Mouse (Mus musculus) forebrain, embryonic 14.5 days (tissue): ENCODE data around the gene Cyp1a2. TPM values are rescaled to one million over a fixed set of nuclear protein-coding genes. Genes with fewer than 3 reads are reported as not detected.

ENCODE experiments used
- ATAC-seq: fragments of 200-750 bp; cut with Nextera tagmentation; 2 replicates; pipeline ENCODE4 v1.8.0; 2017; ENCODE audit warnings: mild to moderate bottlenecking, moderate library complexity
- DNase-seq: peaks from one replicate; pipeline ENCODE4 v3.0.0-alpha.2; 2015; ENCODE audit warnings: low spot score
- H3K27ac ChIP-seq: fragments of 300-500 bp; sonication (generic); 2 replicates; pipeline ENCODE4 v1.5.1; 2014; ENCODE audit warnings: low read depth, mild to moderate bottlenecking, control low read depth, low read length, moderate library complexity
- H3K27me3 ChIP-seq: fragments of 300-500 bp; sonication (generic); replicated peaks from 2 replicates; pipeline ENCODE4 v1.6.1; 2014; ENCODE audit warnings: low read length, control low read depth, mixed read lengths; ENCODE audit not compliant: control insufficient read depth, insufficient read depth
- H3K36me3 ChIP-seq: fragments of 300-500 bp; sonication (generic); 2 replicates; pipeline ENCODE4 v1.6.1; 2014; ENCODE audit warnings: low read length, control low read depth; ENCODE audit not compliant: control insufficient read depth, insufficient read depth
- H3K4me1 ChIP-seq: fragments of 300-500 bp; sonication (generic); 2 replicates; pipeline ENCODE4 v1.6.1; 2014; ENCODE audit warnings: antibody characterized with exemption, low read length, control low read depth; ENCODE audit not compliant: control insufficient read depth, insufficient read depth
- H3K4me2 ChIP-seq: fragments of 300-500 bp; sonication (generic); 2 replicates; pipeline ENCODE4 v1.6.1; 2014; ENCODE audit warnings: mild to moderate bottlenecking, control low read depth, low read length
- H3K4me3 ChIP-seq: fragments of 300-500 bp; sonication (generic); 2 replicates; pipeline ENCODE4 v1.5.1; 2014; ENCODE audit warnings: low read depth, low read length, control low read depth
- H3K9ac ChIP-seq: fragments of 300-500 bp; sonication (generic); 2 replicates; pipeline ENCODE4 v1.6.1; 2014; ENCODE audit warnings: mild to moderate bottlenecking, low read length, control low read depth, moderate library complexity
- H3K9me3 ChIP-seq: fragments of 300-500 bp; sonication (generic); replicated peaks from 2 replicates; pipeline ENCODE4 v1.6.1; 2016; ENCODE audit warnings: low read length, control low read depth, mixed read lengths; ENCODE audit not compliant: control insufficient read depth
- WGBS: fragments of 180-500 bp; shearing (Covaris S2); extraction: QIAGEN DNeasy Blood & Tissue Kit; methylation state at CpG from one replicate; pipeline ENCODE4 v1.1.7; 2014; 5-methylcytosine and 5-hydroxymethylcytosine counted together
- polyA plus RNA-seq: library from polyadenylated mRNA; unstranded; fragments of >200 nt; fragmentation: Nextera tagmentation; extraction: Ambion mirVana; gene quantifications from 2 replicates; pipeline ENCODE4 v1.2.1, GENCODE M21; 2014

Cyp1a2 gene
- polyA plus RNA-seq, 1 experiment from 2014 or later, result not detected

DNA sequence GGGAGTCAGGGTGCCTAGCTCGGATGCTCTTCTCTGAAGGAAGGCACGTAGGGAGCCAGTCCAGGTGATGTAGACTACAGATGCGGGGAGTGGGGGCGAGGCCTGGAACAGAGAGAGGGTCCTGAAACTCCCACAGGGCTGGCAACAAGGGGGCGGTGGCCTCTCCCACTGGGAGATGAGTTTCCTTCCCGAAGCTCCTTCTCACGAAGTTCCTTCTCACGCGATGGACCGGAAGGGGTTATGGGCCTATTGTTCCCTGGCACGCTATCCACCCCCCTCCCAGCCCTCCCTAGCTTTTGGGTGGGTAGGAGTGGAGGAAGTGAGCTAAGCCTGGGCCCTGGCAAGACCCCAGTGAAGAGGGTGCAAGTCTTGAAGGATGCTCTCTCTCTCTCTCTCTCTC is 15.7 kb downstream of the Cyp1a2 start:
- H3K27ac ChIP-seq, result no peak overlapping the region
- H3K4me1 ChIP-seq, result no peaks in the 10 kb centered on the region
- H3K27me3 ChIP-seq, result no peaks in the 10 kb centered on the region
- H3K9ac ChIP-seq, result no peak overlapping the region
- H3K9me3 ChIP-seq, result no peaks in the 10 kb centered on the region
- H3K4me2 ChIP-seq, result no peak overlapping the region
- 61% methylated on average over 11 of the region's 11 CpGs for WGBS
- H3K36me3 ChIP-seq, result no peaks in the 10 kb centered on the region
- ATAC-seq (no peak), DNase-seq (no peak)
- H3K4me3 ChIP-seq, result no peak overlapping the region

DNA sequence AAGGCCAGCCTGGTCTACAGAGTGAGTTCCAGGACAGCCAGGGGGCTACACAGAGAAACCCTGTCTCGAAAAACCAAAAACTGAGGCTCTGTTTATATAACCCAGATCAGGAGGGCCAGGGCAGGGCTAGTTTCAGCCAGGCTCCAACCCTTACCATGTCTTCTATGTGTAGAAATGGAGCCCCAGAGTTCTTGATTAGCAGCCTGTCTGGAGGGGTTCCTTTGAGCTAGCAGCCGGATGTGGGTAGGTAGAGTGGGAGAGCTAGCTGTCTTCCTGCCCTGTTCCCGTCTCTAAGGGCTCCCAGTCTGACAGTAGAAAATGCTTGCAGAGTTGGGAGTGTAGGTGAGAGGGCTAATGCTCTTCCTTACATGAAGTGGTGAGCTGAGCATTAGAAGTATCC is 16.4 kb downstream of the Cyp1a2 start:
- no peak for ATAC-seq
- Histone ChIP-seq H3K9ac (no peak overlapping the region), H3K27ac (no peak overlapping the region), H3K36me3 (no peaks in the 10 kb centered on the region), H3K4me1 (no peaks in the 10 kb centered on the region), H3K4me2 (no peak overlapping the region), H3K9me3 (no peaks in the 10 kb centered on the region), H3K4me3 (no peak overlapping the region), H3K27me3 (no peaks in the 10 kb centered on the region)
- WGBS, result 76% methylated on average over 3 of the region's 3 CpGs
- DNase-seq, result no peak

DNA sequence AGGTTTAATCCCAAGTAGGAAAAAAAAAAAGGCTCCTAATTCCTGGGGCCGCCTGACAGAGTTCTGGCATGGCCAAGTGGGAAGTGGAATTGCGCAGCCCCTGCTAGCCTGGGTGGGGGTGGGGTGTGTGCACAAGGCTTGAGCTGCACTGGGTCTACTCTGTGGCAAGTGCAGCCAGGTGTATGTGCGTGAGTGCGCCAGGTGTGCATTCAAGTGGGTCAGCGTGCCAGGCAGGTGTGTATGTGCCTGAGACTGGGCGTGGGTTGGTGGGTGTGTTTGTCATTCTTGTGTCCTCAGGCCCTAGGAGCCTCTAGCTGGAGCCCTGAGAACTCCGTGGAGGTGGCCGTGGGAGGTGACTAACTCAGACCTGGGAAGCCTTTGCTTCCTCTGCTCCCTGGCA is 17.0 kb downstream of the Cyp1a2 start:
- ATAC-seq (no peak), DNase-seq (no peak)
- WGBS, result 83% methylated on average over 8 of the region's 8 CpGs
- Histone ChIP-seq H3K9me3 (no peaks in the 10 kb centered on the region), H3K4me1 (no peaks in the 10 kb centered on the region), H3K27ac (no peak overlapping the region), H3K4me3 (no peak overlapping the region), H3K27me3 (no peaks in the 10 kb centered on the region), H3K9ac (no peak overlapping the region), H3K4me2 (no peak overlapping the region), H3K36me3 (no peaks in the 10 kb centered on the region)

DNA sequence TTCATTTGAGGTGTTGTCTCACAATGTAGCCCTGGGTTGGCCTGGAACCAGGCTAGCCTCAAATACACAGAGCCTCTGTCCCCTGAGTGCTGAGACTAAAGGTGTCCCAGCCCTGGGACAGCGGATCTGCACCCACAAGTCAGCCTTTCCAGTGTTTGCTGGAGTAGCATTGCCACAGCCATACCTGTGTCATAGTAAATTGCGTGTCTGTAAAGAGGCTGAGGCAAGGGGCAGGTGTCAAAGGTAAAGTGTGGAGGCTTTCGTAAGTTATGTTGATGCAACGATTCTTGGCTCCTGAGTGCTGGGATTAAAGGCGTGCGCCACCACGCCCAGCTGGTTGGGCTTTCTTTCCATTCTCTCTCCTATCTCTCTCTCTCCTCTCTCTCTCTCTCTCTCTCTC is 18.9 kb downstream of the Cyp1a2 start:
- 65% methylated on average over 7 of the region's 7 CpGs for WGBS
- Histone ChIP-seq H3K4me2 (no peak overlapping the region), H3K36me3 (no peaks in the 10 kb centered on the region), H3K9me3 (no peaks in the 10 kb centered on the region), H3K9ac (no peak overlapping the region), H3K4me3 (no peak overlapping the region), H3K27me3 (no peaks in the 10 kb centered on the region), H3K4me1 (no peaks in the 10 kb centered on the region), H3K27ac (no peak overlapping the region)
- DNase-seq (no peak), ATAC-seq (no peak)

DNA sequence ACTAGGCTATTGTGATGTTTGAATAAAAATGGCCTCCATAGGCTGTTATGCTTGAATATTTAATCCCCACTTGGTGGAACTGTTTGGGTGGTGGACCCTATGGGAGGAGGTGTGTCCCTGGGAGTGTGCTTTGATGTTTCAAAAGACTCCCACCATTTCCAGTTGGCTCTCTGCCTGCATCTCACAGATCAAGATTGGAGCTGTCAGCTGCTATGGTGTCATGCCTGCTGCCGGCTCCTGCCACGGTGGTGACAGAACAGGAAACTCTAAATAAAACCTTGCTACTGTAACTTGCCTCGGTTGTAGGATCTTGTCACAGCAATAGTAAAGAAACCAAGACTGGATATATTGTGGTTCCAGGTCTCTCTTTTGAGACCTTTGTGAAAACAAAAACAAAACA is 22.0 kb downstream of the Cyp1a2 start:
- DNase-seq (peak; percentile 59), ATAC-seq (0 out of 2 replicates have a peak, but pooled peaks have one; percentile 44)
- WGBS, result 43% methylated on average over 3 of the region's 3 CpGs
- Histone ChIP-seq H3K27ac (no peak overlapping the region), H3K27me3 (no peaks in the 10 kb centered on the region), H3K9ac (no peak overlapping the region), H3K4me1 (no peaks in the 10 kb centered on the region), H3K4me2 (no peak overlapping the region), H3K9me3 (no peaks in the 10 kb centered on the region), H3K36me3 (no peaks in the 10 kb centered on the region), H3K4me3 (no peak overlapping the region)

DNA sequence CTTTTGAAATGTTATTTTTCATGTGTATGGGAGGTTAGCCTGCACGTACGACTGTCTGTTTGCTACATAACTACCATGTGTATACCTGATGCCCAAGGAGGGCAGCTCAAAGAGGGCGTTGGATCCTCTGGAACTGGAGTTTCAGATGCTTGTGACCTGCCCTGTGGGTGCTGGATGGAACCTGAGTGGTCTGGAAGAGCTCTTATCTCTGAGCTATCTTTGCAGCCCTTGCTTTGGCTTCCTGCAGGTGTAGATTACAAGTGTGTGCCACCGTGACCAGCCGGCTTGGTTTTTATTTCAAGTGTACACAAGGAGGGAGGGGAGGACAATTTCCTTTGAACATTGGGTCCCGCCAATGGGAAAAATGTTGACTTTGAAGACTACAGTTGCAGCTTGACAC is 23.0 kb downstream of the Cyp1a2 start:
- Histone ChIP-seq H3K27me3 (no peaks in the 10 kb centered on the region), H3K9me3 (no peaks in the 10 kb centered on the region), H3K27ac (no peak overlapping the region), H3K4me3 (no peak overlapping the region), H3K9ac (no peak overlapping the region), H3K36me3 (no peaks in the 10 kb centered on the region), H3K4me1 (no peaks in the 10 kb centered on the region), H3K4me2 (no peak overlapping the region)
- ATAC-seq, result no peak
- WGBS, result 87% methylated on average over 6 of the region's 6 CpGs
- no peak for DNase-seq

DNA sequence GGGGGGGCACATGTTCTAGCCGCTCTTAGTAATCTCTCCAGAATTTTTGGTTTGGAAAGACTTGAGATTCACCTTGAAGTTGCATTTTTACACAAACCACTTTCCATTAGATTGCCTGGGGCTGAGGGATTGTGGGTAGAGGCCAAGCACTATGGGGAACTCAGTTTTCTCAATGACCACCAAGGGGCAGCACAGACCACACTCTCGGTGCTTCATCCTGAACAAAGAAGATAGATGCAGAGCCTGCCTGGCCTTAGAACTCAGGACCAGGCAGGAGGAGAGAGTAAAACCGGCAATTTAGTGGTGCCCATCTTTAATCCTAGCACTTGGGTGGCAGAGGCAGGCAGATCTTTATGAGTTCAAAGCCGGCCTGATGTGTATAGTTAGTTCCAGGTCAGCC is 23.7 kb downstream of the Cyp1a2 start:
- no peaks in the 10 kb centered on the region for H3K36me3 ChIP-seq
- H3K4me1 ChIP-seq, result no peaks in the 10 kb centered on the region
- no peak overlapping the region for H3K27ac ChIP-seq
- ATAC-seq (peak; percentile 63; the same call in 1 of the 2 replicates), DNase-seq (peak; percentile 82)
- 26% methylated on average over 4 of the region's 4 CpGs for WGBS
- no peak overlapping the region for H3K4me3 ChIP-seq
- no peaks in the 10 kb centered on the region for H3K9me3 ChIP-seq
- H3K4me2 ChIP-seq, result no peak overlapping the region
- no peaks in the 10 kb centered on the region for H3K27me3 ChIP-seq
- no peak overlapping the region for H3K9ac ChIP-seq

DNA sequence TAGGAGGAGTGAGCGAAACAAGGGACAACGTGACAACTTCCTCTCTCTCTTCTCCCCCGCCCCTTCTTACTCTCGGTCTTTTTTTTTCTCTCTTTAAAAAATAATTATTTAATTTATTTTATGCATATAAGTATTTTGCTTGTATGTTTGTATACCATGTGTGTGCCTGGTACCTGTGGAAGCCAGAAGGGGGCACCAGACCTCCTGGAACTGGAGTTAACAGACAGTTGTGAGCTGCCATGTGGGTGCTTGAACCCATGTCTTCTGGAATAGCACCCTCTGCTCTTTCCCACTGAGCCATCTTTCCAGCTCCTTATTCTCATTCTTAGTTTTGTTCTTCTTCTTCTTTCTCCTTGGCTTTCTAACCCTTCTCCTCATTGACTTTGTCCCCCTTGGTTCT is 24.5 kb downstream of the Cyp1a2 start:
- no peaks in the 10 kb centered on the region for H3K4me1 ChIP-seq
- ATAC-seq, result no peak
- H3K27me3 ChIP-seq, result no peaks in the 10 kb centered on the region
- no peak overlapping the region for H3K4me3 ChIP-seq
- no peaks in the 10 kb centered on the region for H3K36me3 ChIP-seq
- H3K27ac ChIP-seq, result no peak overlapping the region
- H3K9me3 ChIP-seq, result no peaks in the 10 kb centered on the region
- H3K4me2 ChIP-seq, result no peak overlapping the region
- no peak overlapping the region for H3K9ac ChIP-seq
- WGBS, result 88% methylated on average over 4 of the region's 4 CpGs
- DNase-seq, result no peak

DNA sequence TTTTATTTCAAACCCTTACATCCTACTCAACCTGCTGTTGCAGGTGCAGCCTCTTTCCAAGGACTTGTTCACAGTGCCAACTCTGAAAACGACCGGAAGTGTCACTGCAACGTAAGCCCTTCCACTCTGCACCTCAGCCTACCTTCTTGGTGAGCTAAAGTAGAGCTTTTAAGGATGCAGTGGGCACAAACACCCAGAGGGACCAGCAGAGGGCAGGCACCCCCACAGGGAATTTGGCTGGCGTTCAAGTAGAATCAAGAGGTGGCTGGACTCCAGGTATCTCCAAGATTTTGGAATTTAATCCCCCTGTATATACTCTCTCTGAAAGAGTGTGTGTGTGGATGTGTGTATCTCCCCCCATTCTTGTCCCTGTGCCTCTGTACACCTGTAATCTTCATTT is 25.7 kb downstream of the Cyp1a2 start:
- ATAC-seq (no peak), DNase-seq (no peak)
- Histone ChIP-seq H3K9me3 (no peaks in the 10 kb centered on the region), H3K27me3 (no peaks in the 10 kb centered on the region), H3K36me3 (no peaks in the 10 kb centered on the region), H3K27ac (no peak overlapping the region), H3K4me2 (no peak overlapping the region), H3K9ac (no peak overlapping the region), H3K4me3 (no peak overlapping the region), H3K4me1 (peaks cover 4% of the 10 kb centered on the region; the same call in 1 of the 2 replicates)
- WGBS, result 60% methylated on average over 4 of the region's 4 CpGs
